Mouse (Mus musculus): ENCODE data around the gene Desi1.

- TF ChIP-seq POLR2A (IDR thresholded peaks at IDR 0.05; ENCODE audit: low read depth, low read length) (no peak), CTCF (conservative IDR thresholded peaks at IDR 0.05 in 1 of 2, IDR thresholded peaks at IDR 0.05 in 1 of 2; ENCODE audit: low read depth in 2 of 2, low read length in 2 of 2) (peak; percentile 21 to 51; a peak in 3 of 4 replicates), TBP (conservative IDR thresholded peaks at IDR 0.05; ENCODE audit: low read depth, low read length) (no peak)
Measured at GRCm38 (mm10) chr15:82044166-82044784, 10.6 kb upstream of the Desi1 start.

All from CH12.LX (cell line).